Mouse (Mus musculus): ENCODE measurements around the gene Tbx4. TPM values are rescaled to one million over a fixed set of nuclear protein-coding genes. Genes with fewer than 3 reads are reported as not detected.

Gene Tbx4
- total RNA-seq (2021): under 1 TPM; 0.49 to 0.58 TPM

DNA sequence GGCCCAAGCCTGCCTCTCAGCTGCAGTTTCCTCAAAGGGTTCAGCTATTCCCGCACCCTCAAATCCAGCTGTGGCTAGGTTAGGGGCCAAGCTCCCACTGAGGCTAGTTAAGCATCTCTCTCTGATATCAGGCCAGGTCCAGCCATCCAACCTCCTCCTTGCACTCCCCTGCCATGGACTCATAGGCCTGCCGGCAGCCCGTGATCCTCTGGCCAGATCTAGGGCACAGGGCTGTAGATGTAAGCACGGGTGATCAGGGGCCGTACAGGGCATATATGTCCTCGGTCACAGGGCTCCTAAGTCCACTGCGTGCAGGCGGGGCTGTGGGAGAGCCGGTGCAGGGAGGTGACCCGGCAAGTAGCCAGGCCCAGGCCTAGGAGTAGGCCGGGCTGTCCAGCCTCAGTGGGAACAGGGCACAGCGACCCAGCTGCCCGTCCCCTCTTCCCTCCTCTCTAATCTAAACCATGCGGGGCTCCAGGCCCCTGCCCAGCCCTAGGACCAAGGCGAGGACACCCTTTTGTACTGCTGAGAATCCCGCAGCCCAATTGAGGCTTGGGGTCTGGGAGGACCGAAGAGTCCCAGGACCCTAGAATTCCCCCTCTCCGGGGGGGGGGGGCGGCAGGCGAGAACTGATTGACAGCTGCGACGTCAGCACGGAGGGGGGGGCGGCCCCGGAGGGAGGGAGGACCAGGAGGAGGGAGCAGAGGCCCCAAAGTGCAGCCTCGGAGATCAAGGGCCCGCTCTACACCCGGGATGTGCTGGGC, at the start of gene Tbx4:
TSS of gene Tbx4 (plus strand) at position 758 of the 764 bp plus-strand sequence.
- no peak for DNase-seq (ENCODE audit: extremely low spot score in 1 of 2, low spot score in 2 of 2)
- intact Hi-C loops (cut with DNase I): loop anchor here (5.0 kb wide), 1 partner anchor 41 kb away; no protein-coding TSS in a partner anchor

DNA sequence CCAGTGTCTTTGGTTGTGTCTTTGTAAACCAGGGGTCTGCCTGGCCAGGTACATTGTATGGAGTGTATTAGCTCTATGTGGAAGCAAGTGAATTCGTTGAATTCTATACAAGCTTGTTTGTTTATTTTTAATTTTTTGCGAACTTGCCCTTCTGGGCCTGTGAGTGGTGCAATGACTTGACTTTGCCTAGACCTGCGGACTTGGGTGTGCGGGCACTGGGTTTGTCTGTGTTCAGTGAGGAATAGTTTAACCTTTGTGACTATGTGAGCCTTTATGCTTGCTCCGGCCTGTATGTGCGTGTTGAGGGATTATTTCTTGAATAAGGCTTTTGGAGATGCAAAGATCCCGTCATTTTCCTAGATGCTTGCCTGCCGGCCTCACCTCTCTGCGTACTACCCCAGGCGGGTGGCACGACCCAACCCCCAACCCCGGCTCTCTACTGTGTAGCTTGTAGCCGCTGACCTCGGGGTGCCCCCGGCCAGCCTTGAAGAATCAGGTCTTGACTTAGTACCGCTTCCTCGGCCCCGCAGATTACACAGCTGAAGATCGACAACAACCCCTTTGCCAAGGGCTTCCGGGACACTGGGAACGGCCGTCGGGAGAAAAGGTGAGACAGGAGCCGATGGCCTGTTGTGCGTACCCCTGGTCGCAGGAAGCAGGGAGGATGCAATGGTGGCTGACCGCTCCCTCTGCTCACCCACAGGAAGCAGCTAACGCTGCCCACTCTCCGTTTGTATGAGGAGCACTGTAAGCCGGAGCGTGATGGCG, 49.5 kb upstream of the Tbx4 start:
- intact Hi-C loops (cut with DNase I): loop anchor here (2.0 to 5.0 kb wide), 2 partner anchors 52 to 1314 kb away; no protein-coding TSS in a partner anchor
- DNase-seq (ENCODE audit: extremely low spot score in 1 of 2, low spot score in 2 of 2): no peak

DNA sequence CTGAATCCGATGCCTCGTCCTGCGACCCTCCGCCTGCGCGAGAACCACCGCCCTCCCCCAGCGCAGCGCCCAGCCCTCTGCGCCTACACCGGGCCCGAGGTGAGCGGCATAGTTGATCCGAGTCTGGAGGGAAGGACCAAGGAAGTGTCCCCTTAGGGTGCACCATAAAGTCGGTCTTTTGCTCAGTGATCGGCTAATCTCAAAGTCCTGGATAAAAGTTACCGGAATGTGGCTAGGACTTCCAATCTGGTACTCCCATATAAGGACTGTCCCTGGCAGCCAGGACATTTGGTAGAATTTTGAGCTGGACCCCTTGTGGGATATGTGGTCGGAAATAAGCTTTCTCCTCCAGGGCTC, 49.0 kb upstream of the Tbx4 start:
- no peak for DNase-seq (ENCODE audit: extremely low spot score in 1 of 2, low spot score in 2 of 2)
- intact Hi-C loops (cut with DNase I): loop anchor here (2.0 to 5.0 kb wide), 2 partner anchors 52 to 1315 kb away; no protein-coding TSS in a partner anchor

DNA sequence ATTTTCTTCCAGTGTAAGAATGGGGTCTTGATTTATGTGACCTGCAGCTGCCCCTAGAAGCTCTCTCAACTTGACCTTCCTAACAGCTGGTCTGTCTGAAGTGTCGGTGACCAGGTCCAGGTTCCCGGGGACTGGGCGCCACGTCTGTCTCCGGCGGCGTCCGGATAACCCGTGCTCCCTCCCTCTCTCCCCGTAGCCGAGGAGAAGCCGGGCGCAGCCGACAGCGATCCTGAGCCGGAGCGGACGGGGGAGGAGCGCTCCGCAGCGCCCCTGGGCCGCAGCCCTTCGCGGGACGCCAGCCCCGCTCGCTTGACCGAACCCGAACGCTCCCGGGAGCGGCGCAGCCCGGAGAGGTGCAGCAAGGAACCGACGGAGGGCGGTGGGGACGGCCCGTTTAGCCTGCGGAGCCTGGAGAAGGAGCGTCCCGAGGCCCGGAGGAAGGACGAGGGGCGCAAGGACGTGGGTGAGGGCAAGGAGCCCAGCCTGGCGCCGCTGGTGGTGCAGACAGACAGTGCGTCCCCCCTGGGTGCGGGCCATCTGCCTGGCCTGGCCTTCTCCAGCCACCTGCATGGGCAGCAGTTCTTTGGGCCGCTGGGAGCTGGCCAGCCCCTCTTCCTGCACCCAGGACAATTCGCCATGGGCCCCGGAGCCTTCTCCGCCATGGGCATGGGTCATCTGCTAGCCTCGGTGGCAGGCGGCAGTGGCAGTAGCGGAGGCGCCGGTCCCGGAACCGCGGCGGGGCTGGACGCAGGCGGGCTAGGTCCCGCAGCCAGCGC, 48.4 kb upstream of the Tbx4 start:
- intact Hi-C loops (cut with DNase I): loop anchor here (2.0 to 5.0 kb wide), 2 partner anchors 51 to 1316 kb away; no protein-coding TSS in a partner anchor

DNA sequence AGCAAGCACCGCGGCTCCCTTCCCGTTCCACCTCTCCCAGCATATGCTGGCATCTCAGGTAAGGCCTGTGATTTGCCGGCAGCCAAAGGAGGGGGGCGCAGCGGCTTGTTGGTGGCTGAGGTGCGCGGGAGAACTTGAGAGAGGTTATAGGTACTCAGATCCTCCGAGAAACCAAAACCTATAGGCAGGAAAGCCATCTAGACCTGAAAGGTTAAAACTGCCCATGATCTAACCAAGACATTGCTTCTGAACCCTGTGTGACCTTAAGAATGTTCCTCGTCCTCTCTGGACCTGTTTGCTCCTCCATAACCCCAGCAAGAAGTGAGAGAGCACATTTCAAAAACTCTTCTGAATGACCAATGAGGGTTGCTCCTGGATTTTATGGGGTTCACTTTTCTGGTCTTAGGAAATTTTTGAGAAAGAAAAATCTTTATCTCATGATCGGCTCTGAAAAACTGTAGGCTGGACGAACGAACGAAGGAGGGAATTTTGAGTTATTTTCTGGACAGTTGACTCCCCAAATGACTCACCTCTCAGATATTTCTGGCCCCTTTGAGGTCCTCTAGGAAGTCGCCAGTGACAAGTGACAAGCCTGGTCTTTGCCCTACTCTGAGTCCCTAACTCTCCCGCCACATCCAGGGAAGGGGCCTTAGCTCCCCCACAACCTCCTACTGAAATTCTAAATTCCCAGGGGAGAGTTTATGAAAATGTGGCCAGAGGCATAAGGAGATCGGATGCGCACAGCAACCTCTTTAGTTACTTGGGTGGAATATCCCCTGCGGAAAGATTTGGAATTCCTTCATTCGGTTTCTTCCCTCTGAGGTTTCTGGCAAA, 47.6 kb upstream of the Tbx4 start:
- intact Hi-C loops (cut with DNase I): loop anchor here (5.0 kb wide), 1 partner anchor 1316 kb away; no protein-coding TSS in a partner anchor
- no peak for DNase-seq (ENCODE audit: extremely low spot score in 1 of 2, low spot score in 2 of 2)

More for the DNA sequence above, 48.4 kb upstream of the Tbx4 start:
- no peak for DNase-seq (ENCODE audit: extremely low spot score in 1 of 2, low spot score in 2 of 2)

DNA sequence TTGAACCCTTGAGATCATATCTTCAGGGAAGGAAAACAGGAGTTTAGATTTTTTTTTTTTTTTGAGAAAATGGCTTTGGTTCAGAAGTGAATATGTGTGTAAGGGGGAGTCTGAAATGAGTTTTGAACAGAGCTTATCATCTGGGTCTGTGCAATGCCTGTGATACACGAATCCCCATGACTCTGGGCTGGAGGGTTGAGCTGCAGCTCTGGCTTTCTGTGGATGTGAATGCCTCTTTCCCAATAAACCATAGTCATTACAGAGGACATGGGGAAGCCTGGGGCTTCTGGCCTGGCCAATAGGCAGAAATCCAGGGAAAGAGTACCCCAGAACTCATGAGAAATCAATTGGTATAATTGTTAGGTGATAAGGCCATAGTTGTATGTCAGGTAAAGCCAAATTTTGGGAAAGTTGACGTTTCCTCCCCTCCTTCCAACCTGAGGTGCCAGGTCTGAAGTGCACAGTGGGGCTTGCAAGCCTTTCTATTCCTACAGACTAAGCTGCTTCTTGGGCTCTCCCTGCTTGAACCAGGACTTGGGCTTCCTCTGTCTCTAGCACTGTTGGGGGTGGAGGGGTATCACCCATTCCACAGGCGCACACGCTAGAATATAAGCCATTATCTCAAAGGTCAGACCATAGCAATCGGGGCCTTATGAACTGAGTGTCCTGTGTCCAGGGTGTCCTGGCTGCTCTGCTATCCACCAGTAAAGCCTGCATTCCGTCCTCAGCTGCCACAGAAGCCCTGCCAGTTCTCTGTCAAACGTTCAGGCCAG, 46.8 kb upstream of the Tbx4 start:
- no peak for DNase-seq (ENCODE audit: extremely low spot score in 1 of 2, low spot score in 2 of 2)
- intact Hi-C loops (cut with DNase I): loop anchor here (5.0 kb wide), 3 partner anchors 367 to 1317 kb away; no protein-coding TSS in a partner anchor

- no peak for DNase-seq (ENCODE audit: extremely low spot score in 1 of 2, low spot score in 2 of 2)
- intact Hi-C loops (cut with DNase I): loop anchor here (5.0 kb wide), 2 partner anchors 368 to 458 kb away; no protein-coding TSS in a partner anchor
Measured at GRCm38 (mm10) chr11:85840031-85840802, 46.0 kb upstream of the Tbx4 start.

DNA sequence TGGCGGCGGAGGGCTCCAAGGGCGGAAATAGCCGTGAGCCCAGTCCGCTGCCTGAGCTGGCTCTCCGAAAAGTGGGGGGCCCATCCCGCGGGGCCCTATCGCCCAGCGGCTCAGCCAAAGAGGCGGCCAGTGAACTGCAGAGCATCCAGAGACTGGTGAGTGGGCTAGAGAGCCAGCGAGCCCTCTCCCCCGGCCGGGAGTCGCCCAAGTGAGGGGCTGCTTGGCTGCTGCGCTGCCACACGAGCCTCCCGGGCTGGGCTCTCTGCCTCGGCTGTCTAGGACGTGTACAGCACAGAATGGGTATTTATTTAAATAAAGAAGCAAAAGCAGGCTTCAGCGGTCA, 45.4 kb upstream of the Tbx4 start:
- intact Hi-C loops (cut with DNase I): loop anchor here (5.0 kb wide), 2 partner anchors 368 to 458 kb away; no protein-coding TSS in a partner anchor
- no peak for DNase-seq (ENCODE audit: extremely low spot score in 1 of 2, low spot score in 2 of 2)

- no peak for DNase-seq (ENCODE audit: extremely low spot score in 1 of 2, low spot score in 2 of 2)
- intact Hi-C loops (cut with DNase I): loop anchor here (5.0 kb wide), 2 partner anchors 369 to 459 kb away; no protein-coding TSS in a partner anchor
Measured at GRCm38 (mm10) chr11:85841211-85841681, 45.0 kb upstream of the Tbx4 start.

GRCm38 (mm10) chr11:85841980-85842379, 44.2 kb upstream of the Tbx4 start:
- intact Hi-C loops (cut with DNase I): loop anchor here (5.0 kb wide), 2 partner anchors 370 to 460 kb away; no protein-coding TSS in a partner anchor
- peak in 1 of 2 experiments; percentile 77 for DNase-seq (ENCODE audit: extremely low spot score in 1 of 2, low spot score in 2 of 2)

- DNase-seq (ENCODE audit: extremely low spot score in 1 of 2, low spot score in 2 of 2): no peak
- intact Hi-C loops (cut with DNase I): loop anchor here (5.0 kb wide), 2 partner anchors 370 to 460 kb away; no protein-coding TSS in a partner anchor
Measured at GRCm38 (mm10) chr11:85842596-85843346, 43.5 kb upstream of the Tbx4 start.

GRCm38 (mm10) chr11:85843347-85843692, 42.9 kb upstream of the Tbx4 start:
- peak in 1 of 2 experiments; percentile 83 for DNase-seq (ENCODE audit: extremely low spot score in 1 of 2, low spot score in 2 of 2)
- intact Hi-C loops (cut with DNase I): loop anchor here (5.0 kb wide), 2 partner anchors 371 to 461 kb away; no protein-coding TSS in a partner anchor

DNA sequence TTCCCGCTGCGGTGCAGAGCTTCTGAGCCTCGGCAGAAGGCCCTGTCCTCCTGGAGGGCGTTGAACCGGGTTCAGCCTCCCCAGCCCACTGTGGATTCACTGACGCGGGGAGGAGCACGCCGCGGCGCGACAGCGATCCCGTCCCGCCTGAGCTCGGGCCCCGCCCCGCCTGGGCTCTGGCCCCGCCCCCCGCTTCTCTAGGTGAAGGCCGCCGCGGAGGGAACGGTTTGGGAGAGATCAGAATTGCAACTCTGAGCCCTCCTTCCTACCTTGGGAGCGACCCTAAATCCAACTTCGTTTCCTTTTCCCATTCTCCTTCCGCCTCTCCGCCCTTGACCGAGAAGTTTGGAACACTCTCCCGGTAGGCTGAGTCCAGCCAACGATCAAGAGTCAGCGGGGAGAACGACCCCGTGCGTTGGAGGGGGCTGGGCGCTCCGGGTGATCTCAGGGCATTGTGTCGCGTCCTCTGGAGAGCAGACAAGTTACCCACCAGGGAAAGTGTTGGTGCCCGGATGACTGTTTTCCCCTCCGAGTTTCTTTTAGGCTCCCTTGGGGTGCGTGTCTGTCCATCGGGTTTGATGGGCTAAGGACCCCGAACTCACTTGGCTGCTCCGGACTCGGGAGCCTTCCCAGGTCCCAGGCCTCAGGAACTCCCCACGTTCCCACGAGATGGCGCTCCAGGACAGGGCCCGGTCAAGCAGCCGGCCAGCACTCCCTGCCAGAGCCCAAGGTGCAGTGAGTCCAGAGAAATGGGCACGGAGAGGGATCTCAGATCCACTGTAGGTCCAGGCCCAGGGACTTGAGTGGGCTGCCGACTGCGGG, 41.9 kb upstream of the Tbx4 start:
- intact Hi-C loops (cut with DNase I): loop anchor here (5.0 kb wide), 2 partner anchors 372 to 462 kb away; no protein-coding TSS in a partner anchor
- peak; percentile 54 to 89 for DNase-seq (ENCODE audit: extremely low spot score in 1 of 2, low spot score in 2 of 2)

DNA sequence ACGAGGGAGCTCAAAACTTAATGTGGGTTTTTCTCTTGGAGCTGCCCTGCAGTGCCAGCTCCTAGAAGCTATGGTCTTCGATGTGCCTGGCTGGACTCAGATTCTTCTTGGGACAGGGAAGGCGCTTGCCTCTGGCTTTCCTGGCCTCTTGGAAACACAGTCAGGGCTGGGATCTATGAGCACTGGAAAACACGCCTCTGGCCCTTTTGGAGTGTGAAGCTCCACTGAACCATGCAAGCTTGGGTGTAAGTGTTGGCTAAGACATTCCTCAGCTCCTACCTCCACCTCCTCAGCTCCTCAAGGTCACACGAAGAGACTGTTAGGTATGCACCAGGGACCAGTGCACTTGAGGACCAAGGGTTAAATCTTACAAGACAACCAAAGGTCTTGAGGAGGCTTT, 41.3 kb upstream of the Tbx4 start:
- intact Hi-C loops (cut with DNase I): loop anchor here (5.0 kb wide), 5 partner anchors 127 to 463 kb away; no protein-coding TSS in a partner anchor
- no peak for DNase-seq (ENCODE audit: extremely low spot score in 1 of 2, low spot score in 2 of 2)

DNA sequence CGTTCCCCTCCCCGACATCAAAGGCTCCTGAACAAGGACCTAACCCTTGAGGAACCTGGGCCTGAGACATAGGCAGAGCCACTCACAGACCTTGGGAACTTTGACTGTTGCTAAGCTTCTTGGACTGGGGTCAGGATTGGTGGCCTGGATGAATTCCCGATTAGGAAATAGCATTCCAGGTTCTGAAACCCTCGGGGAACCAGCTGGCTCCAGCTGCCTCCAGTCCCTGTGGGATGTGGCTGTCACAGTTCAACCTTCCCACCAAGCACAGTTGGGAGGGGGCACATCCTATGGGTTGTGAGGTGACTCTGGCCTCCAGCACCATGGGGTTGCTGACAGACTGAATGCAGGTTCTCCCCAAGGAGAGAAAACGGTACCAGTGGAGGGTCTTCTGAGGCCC, 40.3 kb upstream of the Tbx4 start:
- DNase-seq (ENCODE audit: extremely low spot score in 1 of 2, low spot score in 2 of 2): no peak
- intact Hi-C loops (cut with DNase I): loop anchor here (5.0 kb wide), 3 partner anchors 126 to 326 kb away; no protein-coding TSS in a partner anchor

Data from left cerebral cortex, postnatal 10 days (tissue).